Mouse (Mus musculus): ENCODE data around the gene Ptpn13.

The Ptpn13 gene

GRCm38 (mm10) chr5:103458959-103459675 lies 34.1 kb downstream of the Ptpn13 start:
- DNase-seq (ENCODE audit: low spot score in 2 of 2) = no peak

- DNase-seq (ENCODE audit: low spot score in 2 of 2) = no peak
These were observed 35.9 kb downstream of the Ptpn13 start for GRCm38 (mm10) chr5:103460903-103461302.

- no peak for DNase-seq (ENCODE audit: low spot score in 2 of 2)
These were observed 38.7 kb downstream of the Ptpn13 start for GRCm38 (mm10) chr5:103463661-103464219.

DNA sequence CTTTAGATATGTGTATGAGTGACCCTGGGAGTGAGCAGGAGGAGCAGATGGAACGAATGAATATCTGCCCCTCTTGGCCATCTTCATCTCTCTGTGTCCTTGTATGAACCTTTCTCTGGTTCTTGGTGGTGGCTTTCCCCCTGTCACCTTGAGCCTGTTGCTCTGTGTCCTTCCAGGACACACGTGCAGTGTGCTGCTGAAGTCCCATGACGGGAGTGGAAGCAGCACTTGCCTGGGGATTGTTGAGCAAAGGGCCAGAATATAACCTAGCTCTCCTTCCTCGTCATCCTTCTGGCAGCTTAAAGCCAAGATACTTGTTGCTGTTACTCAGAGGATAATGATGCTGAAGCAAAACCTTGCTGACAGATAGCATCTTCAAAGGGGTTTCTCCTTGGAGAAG lies 39.3 kb downstream of the Ptpn13 start:
- no peak for DNase-seq (ENCODE audit: low spot score in 2 of 2)

- no peak for DNase-seq (ENCODE audit: low spot score in 2 of 2)
These were observed 39.8 kb downstream of the Ptpn13 start for GRCm38 (mm10) chr5:103464771-103465170.

GRCm38 (mm10) chr5:103472670-103473069 lies 47.7 kb downstream of the Ptpn13 start:
- DNase-seq (ENCODE audit: low spot score in 2 of 2) = no peak

- no peak for DNase-seq (ENCODE audit: low spot score in 2 of 2)
These were observed 48.6 kb downstream of the Ptpn13 start for GRCm38 (mm10) chr5:103473467-103474096.

- DNase-seq (ENCODE audit: low spot score in 2 of 2) = no peak
These were observed 49.3 kb downstream of the Ptpn13 start for GRCm38 (mm10) chr5:103474259-103474658.

GRCm38 (mm10) chr5:103475503-103475902 lies 50.5 kb downstream of the Ptpn13 start:
- no peak for DNase-seq (ENCODE audit: low spot score in 2 of 2)

GRCm38 (mm10) chr5:103479503-103479902 lies 54.5 kb downstream of the Ptpn13 start:
- no peak for DNase-seq (ENCODE audit: low spot score in 2 of 2)

GRCm38 (mm10) chr5:103481222-103481621 lies 56.2 kb downstream of the Ptpn13 start:
- DNase-seq (ENCODE audit: low spot score in 2 of 2) = no peak

DNA sequence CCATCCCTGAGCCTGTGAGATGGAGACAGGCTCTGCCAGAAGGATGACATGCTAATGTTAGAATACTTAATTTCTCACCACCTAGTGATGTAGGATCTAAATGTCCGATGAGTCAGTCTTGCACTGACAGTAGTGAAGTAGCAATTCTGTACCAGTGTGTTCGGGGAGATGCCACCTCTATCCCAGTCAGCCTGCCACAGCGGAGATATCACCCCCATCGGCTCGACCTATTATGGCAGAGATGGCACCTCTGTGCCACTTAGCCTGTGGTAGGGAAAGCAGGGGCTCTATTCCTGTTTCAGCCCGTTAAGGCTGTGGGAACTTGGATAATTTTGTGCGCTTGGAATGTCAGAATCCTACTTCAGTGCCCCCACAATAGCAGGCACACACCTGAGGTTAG lies 62.0 kb downstream of the Ptpn13 start:
- no peak for DNase-seq (ENCODE audit: low spot score in 2 of 2)

DNA sequence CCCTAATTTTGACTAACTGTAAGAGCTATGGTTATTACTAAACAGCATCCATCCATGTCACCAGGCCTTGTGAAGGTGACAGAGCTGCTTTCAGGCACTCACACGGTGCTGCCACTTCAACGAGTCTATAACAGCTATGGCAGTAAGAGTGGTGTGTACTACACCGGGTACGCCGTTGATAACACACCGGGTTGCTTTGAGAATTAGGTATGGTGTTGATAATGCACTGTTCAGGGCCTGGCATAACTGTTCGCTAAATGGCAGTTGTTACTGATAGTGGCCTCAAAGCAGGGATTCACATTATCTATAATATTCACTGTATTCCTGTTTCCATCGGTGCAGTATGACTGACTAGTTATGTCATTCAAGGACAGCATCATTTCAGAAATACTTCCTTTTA lies 66.0 kb downstream of the Ptpn13 start:
- DNase-seq (ENCODE audit: low spot score in 2 of 2) = no peak

DNA sequence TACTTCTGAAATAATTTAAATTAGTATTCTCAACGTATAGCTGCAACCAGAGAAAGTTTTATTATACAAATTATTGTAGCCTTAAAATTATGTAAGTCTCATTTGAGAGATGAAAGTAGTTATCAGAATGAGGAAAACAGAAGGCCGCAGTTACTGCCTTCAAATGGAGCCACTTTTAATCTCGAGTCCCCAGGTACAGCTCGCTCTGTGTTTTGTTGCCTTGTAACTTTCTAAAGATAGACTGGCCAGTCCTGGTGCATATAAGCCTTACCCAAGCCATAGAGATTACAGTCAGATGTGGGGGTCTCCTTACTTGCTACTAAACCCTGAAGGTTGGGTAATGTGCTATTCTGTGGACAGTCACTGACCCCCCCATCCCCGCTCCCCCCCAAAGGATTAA lies 66.8 kb downstream of the Ptpn13 start:
- DNase-seq (ENCODE audit: low spot score in 2 of 2) = no peak

DNA sequence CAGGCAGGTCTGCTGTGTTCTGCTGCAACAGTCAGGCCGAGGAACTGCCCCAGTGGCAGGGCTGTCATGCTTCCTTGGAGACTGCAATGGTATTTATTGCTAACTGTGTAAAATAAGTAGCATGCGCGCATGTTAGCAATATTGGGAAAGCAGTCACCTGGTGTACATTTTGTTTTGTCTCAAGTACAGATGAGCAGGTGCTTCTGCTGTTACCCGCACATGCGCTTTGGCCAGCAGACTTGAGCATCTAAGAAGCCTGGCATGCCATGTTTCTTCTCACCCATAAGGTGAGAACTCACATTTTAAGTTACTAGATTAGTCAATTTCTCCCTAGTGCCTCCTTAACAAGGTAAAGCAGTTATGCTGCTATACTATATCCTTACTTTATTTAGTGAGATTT lies 72.1 kb downstream of the Ptpn13 start:
- no peak for DNase-seq (ENCODE audit: low spot score in 2 of 2)

GRCm38 (mm10) chr5:103497480-103497879 lies 72.5 kb downstream of the Ptpn13 start:
- DNase-seq (ENCODE audit: low spot score in 2 of 2) = no peak

GRCm38 (mm10) chr5:103499305-103499704 lies 74.3 kb downstream of the Ptpn13 start:
- DNase-seq (ENCODE audit: low spot score in 2 of 2) = no peak

GRCm38 (mm10) chr5:103501076-103501475 lies 76.1 kb downstream of the Ptpn13 start:
- DNase-seq (ENCODE audit: low spot score in 2 of 2) = no peak

- DNase-seq (ENCODE audit: low spot score in 2 of 2) = no peak
These were observed 76.8 kb downstream of the Ptpn13 start for GRCm38 (mm10) chr5:103501839-103502238.

DNA sequence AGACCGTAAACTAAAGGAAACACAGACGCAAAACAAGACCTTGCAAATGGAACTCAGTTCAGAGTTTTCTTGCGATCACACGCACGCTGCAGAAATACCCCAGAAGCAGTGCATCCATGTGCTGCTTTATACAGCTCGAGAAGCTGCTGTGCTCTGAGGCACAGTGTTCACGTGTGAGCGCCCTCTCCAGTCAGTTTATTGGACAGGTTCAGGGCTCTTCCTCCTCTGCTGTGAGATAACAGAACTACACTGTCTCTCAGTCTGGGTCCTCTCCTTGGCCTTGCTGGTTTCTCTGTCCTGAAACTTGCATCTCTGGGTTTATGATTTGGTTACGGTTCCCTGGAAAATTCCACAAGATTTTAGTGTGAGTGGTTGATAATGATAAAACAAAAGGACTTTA lies 88.2 kb downstream of the Ptpn13 start:
- no peak for DNase-seq (ENCODE audit: low spot score in 2 of 2)

DNA sequence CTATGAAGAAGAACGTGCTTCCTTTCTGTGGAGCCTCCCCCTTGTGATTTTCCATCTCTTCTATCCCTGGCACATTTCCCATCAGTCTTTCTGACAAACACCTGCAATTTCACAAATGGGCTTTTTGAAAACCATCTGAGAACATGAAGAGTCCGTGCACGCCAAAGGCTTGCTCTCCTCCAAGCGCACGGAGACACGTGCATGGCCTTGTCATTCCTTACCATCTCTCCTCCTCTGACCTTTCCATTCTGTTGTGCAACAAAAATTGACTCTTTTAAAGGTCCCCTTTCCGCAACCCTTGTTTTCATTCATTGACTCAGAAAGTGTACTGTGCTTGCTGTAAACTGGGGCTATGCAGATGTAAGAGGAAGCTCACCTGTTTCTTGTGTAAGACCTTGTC lies 89.4 kb downstream of the Ptpn13 start:
- no peak for DNase-seq (ENCODE audit: low spot score in 2 of 2)

DNA sequence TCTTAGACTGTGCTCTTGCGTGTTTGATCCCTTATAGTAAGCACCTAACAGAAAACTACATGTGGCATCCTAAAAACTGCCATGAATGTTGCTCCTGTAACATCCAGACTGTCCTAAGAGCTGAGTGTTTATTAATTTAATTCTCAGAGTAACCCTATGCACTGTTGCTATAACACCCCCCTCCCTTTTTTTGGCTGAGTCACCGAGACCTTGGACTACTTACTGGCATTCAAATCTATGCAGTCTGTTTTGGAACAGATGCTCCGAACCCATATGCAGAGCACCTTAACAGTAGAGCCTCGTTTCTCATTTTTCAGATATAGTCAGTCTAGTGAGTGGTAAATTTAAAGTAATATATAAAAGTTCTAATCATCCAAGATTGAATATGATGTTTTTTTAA lies 90.9 kb downstream of the Ptpn13 start:
- no peak for DNase-seq (ENCODE audit: low spot score in 2 of 2)

GRCm38 (mm10) chr5:103516555-103516954 lies 91.6 kb downstream of the Ptpn13 start:
- no peak for DNase-seq (ENCODE audit: low spot score in 2 of 2)

All from spleen, postnatal 10 days (tissue).